Mouse (Mus musculus) kidney, postnatal 0 days (tissue): ENCODE measurements around the gene Cd300ld5. TPM values are rescaled to one million over a fixed set of nuclear protein-coding genes. Genes with fewer than 3 reads are reported as not detected.
"Not testable (repeated sequence)": the region's sequence is repeated elsewhere in the genome, so short reads cannot be mapped to it uniquely, and the experiment has no call there.

Experiments
- ATAC-seq: fragments of 200-750 bp; cut with Nextera tagmentation; replicated peaks from 2 replicates; pipeline ENCODE4 v1.8.0; 2017; ENCODE audit warnings: low read depth, moderate number of reproducible peaks, moderate TSS enrichment, moderate library complexity; ENCODE audit not compliant: low FRiP score
- DNase-seq: peaks from one replicate; pipeline ENCODE4 v3.0.0-alpha.2; 2016; ENCODE audit warnings: low spot score
- H3K27ac ChIP-seq: fragments of 300-500 bp; sonication (generic); 2 replicates; pipeline ENCODE4 v1.5.1; 2014; ENCODE audit warnings: mild to moderate bottlenecking
- H3K27me3 ChIP-seq: fragments of 300-500 bp; sonication (generic); 2 replicates; pipeline ENCODE4 v1.6.1; 2014; ENCODE audit warnings: low read length, mixed read lengths; ENCODE audit not compliant: insufficient read depth
- H3K36me3 ChIP-seq: fragments of 300-500 bp; sonication (generic); 2 replicates; pipeline ENCODE4 v1.6.1; 2014; ENCODE audit warnings: low read length, mixed read lengths; ENCODE audit not compliant: insufficient read depth
- H3K4me1 ChIP-seq: fragments of 300-500 bp; sonication (generic); replicated peaks from 2 replicates; pipeline ENCODE4 v1.6.1; 2014; ENCODE audit warnings: antibody characterized with exemption, low read length, mixed read lengths; ENCODE audit not compliant: insufficient read depth
- H3K4me2 ChIP-seq: fragments of 300-500 bp; sonication (generic); 2 replicates; pipeline ENCODE4 v1.6.1; 2014; ENCODE audit warnings: mild to moderate bottlenecking, low read length, moderate library complexity, mixed read lengths
- H3K4me3 ChIP-seq: fragments of 300-500 bp; sonication (generic); replicated peaks from 2 replicates; pipeline ENCODE4 v1.5.1; 2014; ENCODE audit warnings: low read depth, low read length
- H3K9ac ChIP-seq: fragments of 300-500 bp; sonication (generic); 2 replicates; pipeline ENCODE4 v1.6.1; 2014; ENCODE audit warnings: low read depth, low read length
- H3K9me3 ChIP-seq: fragments of 300-500 bp; sonication (generic); replicated peaks from 2 replicates; pipeline ENCODE4 v1.6.1; 2016; ENCODE audit warnings: low read length, inconsistent platforms, mixed read lengths
- CTCF ChIP-seq: IDR thresholded peaks from 2 replicates; pipeline ENCODE4 v1.5.1; 2016; ENCODE audit warnings: antibody characterized with exemption, low read depth, mild to moderate bottlenecking, moderate library complexity
- WGBS: fragments of 180-500 bp; shearing (Covaris S2); extraction: QIAGEN DNeasy Blood & Tissue Kit; methylation state at CpG from one replicate; pipeline ENCODE4 v1.1.7; 2014; 5-methylcytosine and 5-hydroxymethylcytosine counted together
- polyA plus RNA-seq: library from polyadenylated mRNA; unstranded; fragments of >200 nt; fragmentation: Nextera tagmentation; extraction: Ambion mirVana; gene quantifications from 2 replicates; pipeline ENCODE4 v1.2.1, GENCODE M21; 2015

Cd300ld5 gene
- polyA plus RNA-seq, 1 experiment from 2014 or later, result not detected

DNA sequence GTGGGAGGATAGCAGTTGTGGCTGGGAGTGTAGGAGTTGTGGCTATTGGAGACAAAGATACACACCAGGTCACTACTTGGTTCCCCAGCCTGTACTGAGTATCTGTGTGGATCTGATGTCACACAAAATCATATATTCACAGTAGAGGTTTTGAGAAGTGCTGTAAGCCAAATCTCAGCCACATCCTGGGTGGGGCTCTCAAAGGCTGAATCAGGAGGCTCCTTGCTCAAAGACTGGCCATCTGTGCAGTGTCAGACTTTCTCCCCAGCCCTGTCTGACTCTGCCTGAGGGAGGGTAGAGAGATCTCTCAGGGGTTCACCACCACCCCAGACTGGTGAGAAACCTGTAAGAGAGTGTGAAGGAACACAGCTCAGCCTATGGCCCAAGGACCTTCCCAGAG lies 17.0 kb upstream of the Cd300ld5 start:
- no peak for TF ChIP-seq CTCF
- Histone ChIP-seq H3K4me1 (no peaks in the 10 kb centered on the region), H3K27ac (no peak overlapping the region), H3K9ac (no peak overlapping the region), H3K9me3 (no peaks in the 10 kb centered on the region), H3K4me2 (no peak overlapping the region), H3K4me3 (no peak overlapping the region), H3K27me3 (no peaks in the 10 kb centered on the region), H3K36me3 (no peaks in the 10 kb centered on the region)
- DNase-seq (no peak), ATAC-seq (no peak)

DNA sequence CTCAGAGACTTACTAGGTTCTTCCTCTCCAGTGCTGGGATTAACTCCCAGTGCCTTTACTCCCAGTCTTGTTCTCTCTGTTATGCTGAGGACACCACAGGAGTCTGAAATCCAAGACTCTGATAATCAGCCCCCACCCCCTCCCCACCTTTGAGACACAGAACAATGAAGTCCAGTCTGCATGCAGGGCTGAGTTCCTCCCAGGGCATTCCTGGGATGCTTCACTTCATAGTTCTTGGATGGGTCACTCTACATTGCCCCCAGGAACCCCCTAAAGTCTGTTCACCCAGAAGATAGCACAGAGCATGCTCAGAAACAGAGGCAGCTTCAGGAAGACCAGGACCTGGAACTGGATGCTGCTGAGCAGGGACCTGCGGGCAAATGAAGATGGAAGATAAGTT lies 15.4 kb upstream of the Cd300ld5 start:
- H3K27me3 ChIP-seq, result no peaks in the 10 kb centered on the region
- DNase-seq (no peak), ATAC-seq (no peak)
- H3K36me3 ChIP-seq, result no peaks in the 10 kb centered on the region
- H3K4me2 ChIP-seq, result no peak overlapping the region
- H3K9ac ChIP-seq, result no peak overlapping the region
- TF ChIP-seq CTCF, result no peak
- 89% methylated on average over 1 of the region's 1 CpGs for WGBS
- H3K4me3 ChIP-seq, result no peak overlapping the region
- no peaks in the 10 kb centered on the region for H3K4me1 ChIP-seq
- H3K9me3 ChIP-seq, result no peaks in the 10 kb centered on the region
- no peak overlapping the region for H3K27ac ChIP-seq

- TF ChIP-seq CTCF, result 0 out of 2 replicates have a peak, but pooled peaks have one; percentile 20
- H3K4me1 ChIP-seq, result no peaks in the 10 kb centered on the region
- no peaks in the 10 kb centered on the region for H3K36me3 ChIP-seq
- ATAC-seq, result no peak
- H3K27ac ChIP-seq, result no peak overlapping the region
- H3K4me2 ChIP-seq, result no peak overlapping the region
- 2% methylated on average over 9 of the region's 9 CpGs for WGBS
- H3K27me3 ChIP-seq, result no peaks in the 10 kb centered on the region
- no peak overlapping the region for H3K4me3 ChIP-seq
- DNase-seq, result peak; percentile 92
- no peak overlapping the region for H3K9ac ChIP-seq
- H3K9me3 ChIP-seq, result no peaks in the 10 kb centered on the region
Measured at GRCm38 (mm10) chr11:115052206-115052605, 14.6 kb upstream of the Cd300ld5 start.

- Histone ChIP-seq H3K27ac (no peak overlapping the region), H3K27me3 (no peaks in the 10 kb centered on the region), H3K36me3 (no peaks in the 10 kb centered on the region), H3K4me2 (no peak overlapping the region), H3K4me1 (no peaks in the 10 kb centered on the region), H3K9ac (no peak overlapping the region), H3K9me3 (no peaks in the 10 kb centered on the region), H3K4me3 (no peak overlapping the region)
- peak; percentile 26 for DNase-seq
- WGBS, result 35% methylated on average over 3 of the region's 3 CpGs
- peak; percentile 36; the same call in 1 of the 2 replicates for TF ChIP-seq CTCF
- no peak for ATAC-seq
Measured at GRCm38 (mm10) chr11:115049282-115049895, 11.8 kb upstream of the Cd300ld5 start.

DNA sequence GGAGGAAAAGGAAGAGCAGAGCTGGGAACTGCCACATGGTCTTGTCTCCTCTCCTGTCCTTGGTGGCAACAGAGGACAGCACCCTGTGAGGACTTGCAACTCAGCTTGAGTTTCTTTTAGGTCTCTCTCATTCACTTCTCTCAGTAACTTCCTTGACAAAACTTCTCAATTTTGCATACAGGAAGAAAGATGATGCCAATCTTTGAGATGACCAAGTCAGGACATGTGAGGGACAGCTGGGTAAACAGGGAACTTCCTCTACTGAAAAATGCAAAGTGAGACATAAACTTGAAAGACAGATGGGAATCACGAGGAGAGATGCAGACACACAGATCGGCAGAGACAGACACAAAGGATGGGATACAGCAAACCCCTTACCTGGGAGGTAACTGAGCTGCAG lies 10.7 kb upstream of the Cd300ld5 start, which contains the start of gene Cd300ld3:
Gene Cd300ld3 (minus strand): TSS at position 151 of the 400 bp plus-strand sequence.
- no peaks in the 10 kb centered on the region for H3K27me3 ChIP-seq
- no peak within 1 kb of the TSS for H3K27ac ChIP-seq
- H3K9me3 ChIP-seq, result no peaks in the 10 kb centered on the region
- no peak within 1 kb of the TSS for H3K4me3 ChIP-seq
- H3K36me3 ChIP-seq, result no peaks in the 10 kb centered on the region
- TF ChIP-seq CTCF, result no peak
- H3K9ac ChIP-seq, result no peak within 1 kb of the TSS
- ATAC-seq (no peak), DNase-seq (no peak)
- 69% methylated on average over 2 of the region's 2 CpGs for WGBS
- no peaks in the 10 kb centered on the region for H3K4me1 ChIP-seq
- H3K4me2 ChIP-seq, result no peak within 1 kb of the TSS

- not testable (repeated sequence) for H3K9me3 ChIP-seq, H3K9ac ChIP-seq, H3K27me3 ChIP-seq, H3K36me3 ChIP-seq, ATAC-seq, H3K4me3 ChIP-seq, DNase-seq, H3K27ac ChIP-seq, H3K4me1 ChIP-seq, H3K4me2 ChIP-seq
- no CpG with 5 or more reads among the region's 6 CpGs for WGBS
Measured at GRCm38 (mm10) chr11:115026912-115027311, 10.7 kb downstream of the Cd300ld5 start, which contains the start of gene Cd300ld4. TSS of gene Cd300ld4 (minus strand) at chr11:115027012.

DNA sequence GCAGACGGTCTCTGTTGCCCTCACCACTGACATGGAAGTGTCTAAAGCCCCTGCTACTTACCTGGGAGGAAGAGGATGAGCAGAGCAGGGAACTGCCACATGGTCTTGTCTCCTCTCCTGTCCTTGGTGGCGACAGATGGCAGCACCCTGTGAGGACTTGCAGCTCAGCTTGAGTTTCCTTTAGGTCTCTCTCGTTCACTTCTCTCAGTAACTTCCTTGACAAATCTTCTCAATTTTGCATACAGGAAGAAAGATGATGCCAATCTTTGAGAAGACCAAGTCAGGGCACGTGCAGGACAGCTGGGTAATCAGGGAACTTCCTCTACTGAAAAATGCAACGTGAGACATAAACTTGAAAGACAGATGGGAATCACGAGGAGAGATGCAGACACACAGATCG lies 21.5 kb downstream of the Cd300ld5 start, which contains the start of gene Cd300ld2:
Gene Cd300ld2 (minus strand): TSS at position 101 of the 400 bp plus-strand sequence.
- not testable (repeated sequence) for DNase-seq

More for the DNA sequence above, 21.5 kb downstream of the Cd300ld5 start, which contains the start of gene Cd300ld2:
- ATAC-seq, H3K4me2 ChIP-seq, H3K4me3 ChIP-seq, H3K27me3 ChIP-seq, H3K4me1 ChIP-seq, H3K27ac ChIP-seq, H3K9ac ChIP-seq, H3K36me3 ChIP-seq, H3K9me3 ChIP-seq: not testable (repeated sequence)
- no CpG with 5 or more reads among the region's 7 CpGs for WGBS
